Mouse (Mus musculus) monocyte, adult 2 months (primary cell): ENCODE data around the gene Cdkn1c.

ENCODE experiments used
- DNase-seq, 2 experiments: peaks; one replicate each; pipeline ENCODE4 v3.0.0; 2022; ENCODE audit warnings: low spot score in 2 of 2, low read depth in 1 of 2

Gene Cdkn1c

GRCm38 (mm10) chr7:143474811-143475210 lies 14.0 kb upstream of the Cdkn1c start:
- DNase-seq, result no peak

- peak in 1 of 2 experiments; percentile 39 for DNase-seq
Observed at GRCm38 (mm10) chr7:143473347-143474101, 12.7 kb upstream of the Cdkn1c start, which contains the start of gene Slc22a18. Gene Slc22a18, plus strand, starts transcription at chr7:143473736.

GRCm38 (mm10) chr7:143469946-143470345 lies 9.1 kb upstream of the Cdkn1c start:
- peak in 1 of 2 experiments; percentile 46 for DNase-seq

- no peak for DNase-seq
Observed at GRCm38 (mm10) chr7:143467714-143468113, 6.9 kb upstream of the Cdkn1c start.

GRCm38 (mm10) chr7:143466099-143466677 lies 5.3 kb upstream of the Cdkn1c start:
- DNase-seq, result peak; percentile 46 to 67

GRCm38 (mm10) chr7:143464811-143465560 lies 4.1 kb upstream of the Cdkn1c start:
- no peak for DNase-seq

GRCm38 (mm10) chr7:143463865-143464415 lies 3.1 kb upstream of the Cdkn1c start:
- DNase-seq, result peak in 1 of 2 experiments; percentile 44

- no peak for DNase-seq
Observed at GRCm38 (mm10) chr7:143462516-143462915, 1.7 kb upstream of the Cdkn1c start.

GRCm38 (mm10) chr7:143461920-143462319 lies 1.1 kb upstream of the Cdkn1c start:
- no peak for DNase-seq

- DNase-seq, result no peak
Observed at GRCm38 (mm10) chr7:143461294-143461870, 532 bp upstream of the Cdkn1c start.

GRCm38 (mm10) chr7:143460217-143460834 lies 524 bp downstream of the Cdkn1c start:
- DNase-seq, result no peak

- no peak for DNase-seq
Observed at GRCm38 (mm10) chr7:143459332-143460211, 1.3 kb downstream of the Cdkn1c start.

GRCm38 (mm10) chr7:143458963-143459331 lies 1.9 kb downstream of the Cdkn1c start:
- no peak for DNase-seq

GRCm38 (mm10) chr7:143447130-143447529 lies 13.7 kb downstream of the Cdkn1c start:
- DNase-seq, result no peak

GRCm38 (mm10) chr7:143445651-143446460 lies 15.0 kb downstream of the Cdkn1c start:
- DNase-seq, result no peak

GRCm38 (mm10) chr7:143444955-143445648 lies 15.7 kb downstream of the Cdkn1c start:
- no peak for DNase-seq

GRCm38 (mm10) chr7:143444580-143444954 lies 16.3 kb downstream of the Cdkn1c start:
- DNase-seq, result no peak

GRCm38 (mm10) chr7:143438965-143439364 lies 21.9 kb downstream of the Cdkn1c start:
- DNase-seq, result no peak
